Mouse (Mus musculus) thymus, adult 2 months (tissue): ENCODE measurements around the gene Adcy2. TPM values are rescaled to one million over a fixed set of nuclear protein-coding genes. Genes with fewer than 3 reads are reported as not detected.

Source experiments
- DNase-seq: peaks from one replicate; pipeline ENCODE4 v3.0.0; 2021
- H3K27ac ChIP-seq: fragments of 200-500 bp; 2 replicates; pipeline ENCODE4 v1.5.1; 2012; ENCODE audit warnings: low read length, control low read depth; ENCODE audit not compliant: control insufficient read depth, insufficient read depth
- H3K27me3 ChIP-seq: fragments of 200-500 bp; 2 replicates; pipeline ENCODE4 v1.6.1; 2012; ENCODE audit warnings: mild to moderate bottlenecking, low read length, moderate library complexity, mixed read lengths; ENCODE audit not compliant: control insufficient read depth, insufficient read depth
- H3K36me3 ChIP-seq: fragments of 200-500 bp; 2 replicates; pipeline ENCODE4 v1.6.1; 2012; ENCODE audit warnings: mild to moderate bottlenecking, low read length, moderate library complexity; ENCODE audit not compliant: control insufficient read depth, insufficient read depth
- H3K4me1 ChIP-seq: fragments of 200-500 bp; replicated peaks from 2 replicates; pipeline ENCODE4 v1.6.1; 2012; ENCODE audit warnings: low read length; ENCODE audit not compliant: control insufficient read depth, insufficient read depth
- H3K4me3 ChIP-seq: fragments of 200-500 bp; 2 replicates; pipeline ENCODE4 v1.5.1; 2012; ENCODE audit warnings: mild to moderate bottlenecking, low read length, control low read depth, moderate library complexity; ENCODE audit not compliant: control insufficient read depth, insufficient read depth
- CTCF ChIP-seq: fragments of 200-500 bp; IDR thresholded peaks from 2 replicates; pipeline ENCODE4 v1.5.1; 2012; ENCODE audit warnings: mild to moderate bottlenecking, control low read depth, low read length, moderate library complexity, borderline replicate concordance; ENCODE audit not compliant: control insufficient read depth, poor library complexity, insufficient read depth; ENCODE audit errors: extremely low read depth
- POLR2A ChIP-seq: fragments of 200-500 bp; IDR thresholded peaks from 2 replicates; pipeline ENCODE4 v1.6.1; 2012; ENCODE audit warnings: mild to moderate bottlenecking, low read length, control low read depth, moderate library complexity; ENCODE audit not compliant: control insufficient read depth, poor library complexity, insufficient read depth; ENCODE audit errors: extremely low read depth
- WGBS: fragments of 180-500 bp; shearing (Covaris S2); methylation state at CpG from one replicate; pipeline ENCODE4 v1.1.7; 2018; 5-methylcytosine and 5-hydroxymethylcytosine counted together
- polyA plus RNA-seq: library from polyadenylated mRNA; depleted of rRNA; stranded (reverse); fragments of >200 nt; gene quantifications from 2 replicates; pipeline ENCODE4 v1.2.3, GENCODE M21; 2012

The Adcy2 gene
- polyA plus RNA-seq, 1 experiment: 0.55 TPM

DNA sequence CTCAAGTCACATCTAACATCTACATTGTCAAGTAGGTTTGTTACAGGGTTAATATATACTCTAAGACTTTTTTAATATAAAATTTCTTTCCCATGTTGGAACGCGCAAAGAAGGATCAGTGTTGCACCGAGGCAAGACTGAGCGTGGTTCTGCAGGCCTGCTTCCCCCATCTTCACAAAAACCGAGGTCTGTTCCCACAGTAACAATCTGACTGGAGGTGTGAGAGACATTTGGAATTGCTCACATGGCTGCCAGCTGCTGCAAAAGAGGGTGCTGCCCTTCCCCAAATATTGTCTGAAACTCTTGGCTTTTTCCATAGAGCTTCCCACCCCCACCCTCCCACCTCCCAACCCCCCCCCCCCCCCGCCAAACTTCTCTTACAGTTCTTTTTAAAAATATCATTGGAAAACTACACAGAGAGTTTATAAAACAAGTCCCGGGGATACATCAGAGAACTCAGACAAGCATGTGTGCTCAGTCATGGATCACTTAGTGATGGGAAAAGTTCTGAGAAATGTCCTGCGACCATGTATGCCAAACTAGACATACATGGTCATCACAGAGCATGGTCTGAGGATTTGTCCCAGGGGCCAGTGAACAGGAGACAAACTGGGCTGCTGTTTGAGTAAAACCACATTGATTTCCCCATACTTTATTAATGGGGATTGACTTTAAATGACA, 67.6 kb downstream of the Adcy2 start:
- no peaks in the 10 kb centered on the region for H3K27me3 ChIP-seq
- no peak overlapping the region for H3K27ac ChIP-seq
- H3K4me3 ChIP-seq: no peak overlapping the region
- peaks cover 3% of the 10 kb centered on the region for H3K4me1 ChIP-seq
- WGBS: 92% methylated on average over 8 of the region's 8 CpGs
- no peak for DNase-seq
- no peaks in the 10 kb centered on the region for H3K36me3 ChIP-seq
- TF ChIP-seq POLR2A (no peak), CTCF (no peak)

DNA sequence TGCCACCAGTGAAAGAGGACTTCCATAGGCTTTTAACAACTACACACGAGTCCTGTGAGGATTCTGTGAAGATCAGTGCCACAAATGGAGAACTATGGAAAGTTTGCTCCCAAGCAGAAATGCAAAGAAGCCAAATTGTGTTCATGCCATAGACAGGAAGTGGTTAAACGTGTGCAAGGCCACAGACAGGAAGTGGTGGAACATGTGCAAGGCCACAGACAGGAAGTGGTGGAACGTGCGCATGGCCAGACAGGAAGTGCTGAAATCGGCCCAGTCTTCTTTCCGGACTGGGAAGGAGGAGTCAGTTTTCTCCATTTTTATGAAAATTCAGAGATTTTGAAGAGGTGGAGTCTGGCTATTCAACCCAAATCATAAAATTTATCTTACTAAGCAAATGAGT, 70.9 kb downstream of the Adcy2 start:
- peak; percentile 15 for DNase-seq
- no peaks in the 10 kb centered on the region for H3K36me3 ChIP-seq
- no peaks in the 10 kb centered on the region for H3K27me3 ChIP-seq
- TF ChIP-seq POLR2A (no peak), CTCF (no peak)
- WGBS: 3% methylated on average over 6 of the region's 6 CpGs
- peaks cover 3% of the 10 kb centered on the region for H3K4me1 ChIP-seq
- H3K27ac ChIP-seq: no peak overlapping the region
- H3K4me3 ChIP-seq: no peak overlapping the region

DNA sequence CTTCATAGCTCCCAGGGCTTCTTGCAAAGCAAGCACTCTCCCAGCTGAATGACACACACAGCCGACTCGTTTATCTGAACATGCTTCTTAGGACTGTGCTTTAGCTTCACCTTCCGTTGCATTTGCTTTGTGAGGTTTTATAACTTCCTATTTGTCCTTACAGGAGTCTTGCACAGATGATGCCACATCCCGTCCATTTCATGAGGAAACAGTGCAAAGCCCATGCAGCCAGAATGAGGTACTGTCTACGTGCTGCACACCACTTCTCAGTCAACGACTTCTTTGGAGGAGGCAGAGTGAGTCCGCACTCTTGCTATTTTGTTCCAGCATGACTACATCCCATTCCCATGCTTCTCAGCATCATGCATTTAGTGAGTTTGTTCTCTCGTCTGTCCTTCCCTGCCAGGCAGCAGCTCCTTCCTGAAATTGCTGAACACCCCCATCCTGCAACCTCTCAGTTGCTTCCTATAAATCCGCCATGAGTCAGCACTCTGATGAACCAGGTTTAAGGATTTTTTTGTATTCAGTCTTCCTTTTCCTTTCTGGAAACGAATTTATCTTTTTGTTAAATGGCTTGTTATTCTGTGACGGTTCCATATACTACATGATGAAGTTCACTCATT, 85.6 kb downstream of the Adcy2 start:
- Histone ChIP-seq H3K27me3 (no peaks in the 10 kb centered on the region), H3K36me3 (no peaks in the 10 kb centered on the region), H3K27ac (no peak overlapping the region), H3K4me3 (no peak overlapping the region), H3K4me1 (no peaks in the 10 kb centered on the region)
- no peak for TF ChIP-seq POLR2A
- no peak for TF ChIP-seq CTCF
- no peak for DNase-seq
- WGBS: 29% methylated on average over 11 of the region's 11 CpGs

GRCm38 (mm10) chr13:68906667-68907066, 92.7 kb downstream of the Adcy2 start:
- H3K36me3 ChIP-seq: no peaks in the 10 kb centered on the region
- H3K4me1 ChIP-seq: no peaks in the 10 kb centered on the region
- no peak overlapping the region for H3K4me3 ChIP-seq
- no peak overlapping the region for H3K27ac ChIP-seq
- no peaks in the 10 kb centered on the region for H3K27me3 ChIP-seq
- WGBS: 92% methylated on average over 1 of the region's 1 CpGs
- no peak for TF ChIP-seq POLR2A
- no peak for TF ChIP-seq CTCF
- no peak for DNase-seq

DNA sequence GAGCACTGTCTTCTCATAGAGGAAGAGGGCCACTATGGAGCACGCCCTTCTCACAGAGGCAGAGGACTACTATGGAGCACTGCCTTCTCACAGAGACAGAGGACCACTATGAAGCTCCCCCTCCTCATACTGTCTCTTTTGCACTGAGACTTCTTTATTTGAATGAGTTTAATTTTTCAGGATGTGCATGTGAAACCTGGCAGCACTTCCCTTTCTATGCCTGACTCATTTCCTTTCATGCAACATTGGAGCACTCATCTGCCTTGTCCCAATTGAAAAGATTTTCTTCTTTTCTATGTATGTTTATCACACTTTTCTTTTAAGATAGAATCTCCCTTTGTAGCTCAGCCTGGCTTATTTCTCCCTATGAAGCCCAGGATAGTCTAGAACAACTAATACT, 96.6 kb downstream of the Adcy2 start:
- no peak overlapping the region for H3K27ac ChIP-seq
- no peak for TF ChIP-seq POLR2A
- TF ChIP-seq CTCF: no peak
- H3K4me1 ChIP-seq: no peaks in the 10 kb centered on the region
- H3K27me3 ChIP-seq: no peaks in the 10 kb centered on the region
- DNase-seq: no peak
- no peaks in the 10 kb centered on the region for H3K36me3 ChIP-seq
- no peak overlapping the region for H3K4me3 ChIP-seq
- 96% methylated on average over 1 of the region's 1 CpGs for WGBS

DNA sequence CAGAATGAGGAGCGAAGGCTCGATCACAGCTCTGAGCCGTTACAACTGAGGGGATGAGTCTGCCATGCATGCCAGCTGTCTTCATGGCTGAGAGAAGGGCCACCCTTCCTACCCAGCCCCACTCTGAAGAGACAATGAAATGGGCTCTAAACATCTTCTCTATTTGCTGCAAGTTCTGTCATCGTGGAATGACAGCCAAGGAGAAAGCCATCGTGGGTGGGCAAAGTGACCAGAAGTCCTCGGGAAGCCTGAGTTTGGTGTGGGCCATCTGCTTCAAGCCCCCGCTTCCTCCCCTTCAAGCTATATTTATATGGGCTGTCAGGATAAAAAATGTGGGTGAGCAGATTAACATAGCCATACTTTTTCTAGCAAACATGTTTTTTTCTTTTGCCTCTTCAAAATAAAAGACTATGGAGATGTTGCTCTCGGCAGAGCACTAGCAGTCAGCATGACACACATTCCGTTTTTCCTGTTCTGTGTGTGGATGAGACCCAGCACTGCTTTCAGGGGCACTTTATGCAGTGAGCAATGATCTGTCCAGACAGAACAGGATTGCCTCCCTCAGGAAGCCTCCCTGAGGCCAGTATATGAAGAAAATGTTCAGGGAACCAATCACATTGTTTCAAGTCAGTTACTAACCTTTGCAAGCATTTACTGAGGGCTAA, 109.3 kb downstream of the Adcy2 start:
- Histone ChIP-seq H3K27ac (no peak overlapping the region), H3K4me3 (no peak overlapping the region), H3K36me3 (no peaks in the 10 kb centered on the region), H3K27me3 (no peaks in the 10 kb centered on the region), H3K4me1 (no peaks in the 10 kb centered on the region)
- TF ChIP-seq POLR2A (no peak), CTCF (no peak)
- DNase-seq: no peak
- 91% methylated on average over 9 of the region's 9 CpGs for WGBS
